Mouse (Mus musculus): ENCODE data around the gene Gm5617. TPM values are rescaled to one million over a fixed set of nuclear protein-coding genes. Genes with fewer than 3 reads are reported as not detected.

Gene Gm5617
- polyA plus RNA-seq, 1 experiment = 120 TPM

DNA sequence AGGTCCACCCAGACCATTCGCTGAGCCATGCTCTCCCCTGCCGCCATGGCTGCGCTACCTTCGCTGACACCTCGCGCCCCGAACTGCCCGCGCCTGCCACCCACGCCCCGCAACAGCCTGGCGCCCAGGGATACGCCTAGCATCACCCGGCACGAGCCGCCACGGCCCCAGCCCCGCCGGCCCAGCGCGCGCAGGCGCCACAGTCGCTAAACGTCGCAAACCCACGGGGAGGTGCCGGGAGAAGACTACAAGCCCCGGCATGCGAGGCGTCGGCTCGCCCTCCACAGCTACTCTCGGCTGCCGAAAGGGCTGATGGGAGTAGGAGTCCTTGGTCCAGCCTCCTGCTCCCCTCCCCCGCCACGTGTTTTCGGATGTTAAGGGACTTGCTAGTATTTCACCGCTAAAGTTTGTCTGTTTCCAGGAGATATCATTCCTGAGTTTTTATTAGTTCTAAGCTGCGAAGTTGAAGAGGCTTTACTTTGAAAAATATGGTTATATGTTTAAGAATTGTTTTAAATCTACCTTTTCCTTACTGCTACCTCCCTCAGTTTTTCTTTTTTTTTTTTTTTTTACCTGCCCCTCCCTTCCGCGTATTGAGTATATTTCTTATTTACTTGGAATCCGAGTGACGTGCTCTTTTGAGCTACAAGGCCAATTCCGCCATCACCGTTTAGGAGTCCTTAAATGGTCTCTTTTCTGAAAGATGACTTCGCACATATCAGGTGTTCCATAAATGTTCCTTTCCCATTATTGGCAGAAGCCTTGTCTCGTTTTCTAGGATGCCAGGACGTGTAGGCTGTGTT is 14.6 kb upstream of the Gm5617 start, which contains the start of gene Rexo2:
Gene Rexo2, minus strand, starts transcription at position 213 of the 803 bp plus-strand sequence.
- TF ChIP-seq GATA1 (IDR thresholded peaks at IDR 0.05; ENCODE audit: low read length) = no peak

DNA sequence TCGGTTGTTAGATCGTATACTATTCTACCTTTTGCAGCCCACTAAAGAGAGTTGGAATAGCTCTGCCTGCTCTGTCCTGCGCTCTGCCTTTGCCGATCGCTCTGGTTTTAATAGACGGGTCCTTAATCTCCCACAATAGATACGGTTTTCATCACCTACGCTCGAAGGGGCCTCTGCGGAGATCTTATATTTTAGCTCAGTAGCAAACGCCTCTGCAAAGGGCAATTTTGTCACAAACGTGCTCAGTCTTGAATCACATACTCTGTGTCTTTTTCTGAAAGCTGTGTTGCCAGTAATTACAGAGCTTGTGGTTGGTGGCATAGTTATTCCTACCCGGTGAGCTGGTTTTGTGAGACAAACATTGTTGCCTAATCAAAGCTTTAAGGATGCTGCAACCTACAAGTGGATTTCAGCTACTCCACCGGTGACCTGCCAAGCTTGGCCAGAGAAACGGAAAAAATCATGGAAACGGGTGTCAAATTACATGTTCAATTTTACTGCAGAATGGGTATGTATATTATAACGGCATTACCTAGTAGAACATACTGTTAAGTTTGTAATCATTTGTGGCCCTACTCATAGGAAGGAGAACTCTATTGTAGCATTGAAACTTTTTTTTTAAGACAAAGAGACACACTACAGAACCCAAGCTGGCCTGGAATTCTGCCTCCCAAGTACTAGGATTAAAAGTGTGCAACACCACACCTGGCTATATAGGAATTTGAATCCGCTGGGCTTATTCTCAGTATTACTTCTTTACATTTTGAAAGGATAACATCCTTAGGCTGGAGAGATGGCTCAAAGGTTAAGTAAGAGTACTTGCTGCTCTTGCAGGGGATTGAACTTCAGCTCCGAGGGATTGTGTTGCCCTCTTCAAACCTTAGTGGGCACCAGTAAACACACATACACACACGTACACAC is 13.8 kb upstream of the Gm5617 start:
- TF ChIP-seq GATA1 (IDR thresholded peaks at IDR 0.05; ENCODE audit: low read length) = no peak

DNA sequence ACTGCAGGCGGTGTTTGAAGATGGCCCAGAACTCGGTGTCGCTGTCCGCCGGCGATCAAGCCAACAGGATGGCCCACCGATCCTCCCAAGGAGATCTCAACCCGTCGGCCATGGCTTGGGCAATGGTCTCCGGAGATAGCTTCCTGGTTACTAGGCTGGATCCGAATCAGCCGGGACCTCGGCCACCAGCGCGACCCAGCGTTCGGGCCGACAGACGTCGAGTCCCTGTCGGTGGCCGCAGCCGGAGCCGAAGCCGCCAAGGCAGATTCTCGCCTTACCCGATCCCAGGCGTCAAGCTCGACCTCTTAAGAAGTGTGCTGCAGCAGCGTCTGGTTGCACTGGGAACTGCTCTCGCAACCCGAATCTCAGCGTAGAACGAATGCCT is 298 bp downstream of the Gm5617 start:
- TF ChIP-seq GATA1 (IDR thresholded peaks at IDR 0.05; ENCODE audit: low read length) = no peak

DNA sequence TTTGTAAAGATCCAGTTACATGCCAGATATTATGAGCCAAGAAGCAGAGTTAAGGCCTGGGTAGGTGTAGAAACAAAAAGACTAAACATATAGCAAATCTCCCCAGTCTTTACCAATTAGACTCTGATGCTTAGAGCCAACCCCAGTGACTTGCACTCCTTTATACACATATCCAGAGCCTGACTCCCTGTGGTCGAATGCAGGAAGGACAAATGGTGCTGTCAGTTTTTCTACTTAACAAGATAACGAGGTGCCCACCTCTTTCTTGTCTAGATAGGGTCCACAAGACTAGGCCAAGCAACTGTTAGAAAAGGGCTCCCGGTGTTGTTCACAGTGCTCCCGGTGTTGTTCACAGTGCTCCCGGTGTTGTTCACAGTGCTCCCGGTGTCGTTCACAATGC is 6.0 kb downstream of the Gm5617 start:
- no peak for TF ChIP-seq GATA1 (IDR thresholded peaks at IDR 0.05; ENCODE audit: low read length)

DNA sequence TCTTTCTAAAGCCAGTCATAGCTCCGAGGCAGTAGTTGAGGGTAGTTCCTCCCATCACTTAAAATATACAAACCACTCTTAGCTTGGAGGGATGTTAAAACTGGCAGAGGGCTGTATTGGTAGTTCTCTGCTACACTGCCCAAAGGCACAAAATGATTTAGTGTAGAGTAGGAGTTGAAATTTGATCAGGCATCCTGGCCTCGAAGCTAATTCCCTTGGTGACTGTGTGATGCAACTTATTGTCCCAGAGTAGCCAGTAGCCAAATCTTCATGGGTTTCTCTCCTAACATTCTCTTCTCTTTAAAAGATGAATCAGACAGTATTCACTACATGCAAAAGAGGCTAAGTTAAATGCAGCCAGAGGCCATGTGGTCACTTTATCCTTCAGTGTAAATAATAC is 7.8 kb downstream of the Gm5617 start:
- no peak for TF ChIP-seq GATA1 (IDR thresholded peaks at IDR 0.05; ENCODE audit: low read length)

DNA sequence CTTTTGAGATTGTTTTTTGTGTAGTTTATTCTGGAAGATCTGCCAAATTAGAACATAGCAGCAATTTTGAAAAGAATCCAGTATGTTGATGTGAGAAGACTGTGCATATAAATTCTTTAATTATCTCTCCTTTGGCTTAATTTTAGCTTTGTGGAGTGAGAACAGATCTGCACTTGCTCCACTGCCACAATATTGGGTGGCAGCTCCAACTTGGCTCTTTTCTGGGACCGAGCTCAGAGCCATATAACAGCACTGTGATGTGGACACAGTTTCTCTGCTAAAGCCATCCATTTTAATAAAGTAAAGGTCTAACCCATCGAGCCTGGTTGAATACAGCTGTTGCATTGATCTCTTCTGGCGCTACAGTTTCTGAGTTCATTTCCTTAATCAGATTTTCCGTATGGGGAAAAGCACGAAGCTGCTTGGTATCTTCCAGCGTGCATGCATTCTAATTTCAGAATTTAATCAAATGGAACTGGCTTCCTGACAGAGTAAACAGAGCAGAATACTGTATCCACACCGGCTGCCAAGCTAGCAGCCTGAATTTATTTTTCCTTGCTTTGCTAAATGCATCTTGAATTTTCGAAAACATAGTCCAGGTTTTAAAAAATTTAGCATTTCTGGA is 9.6 kb downstream of the Gm5617 start:
- TF ChIP-seq GATA1 (IDR thresholded peaks at IDR 0.05; ENCODE audit: low read length) = no peak

DNA sequence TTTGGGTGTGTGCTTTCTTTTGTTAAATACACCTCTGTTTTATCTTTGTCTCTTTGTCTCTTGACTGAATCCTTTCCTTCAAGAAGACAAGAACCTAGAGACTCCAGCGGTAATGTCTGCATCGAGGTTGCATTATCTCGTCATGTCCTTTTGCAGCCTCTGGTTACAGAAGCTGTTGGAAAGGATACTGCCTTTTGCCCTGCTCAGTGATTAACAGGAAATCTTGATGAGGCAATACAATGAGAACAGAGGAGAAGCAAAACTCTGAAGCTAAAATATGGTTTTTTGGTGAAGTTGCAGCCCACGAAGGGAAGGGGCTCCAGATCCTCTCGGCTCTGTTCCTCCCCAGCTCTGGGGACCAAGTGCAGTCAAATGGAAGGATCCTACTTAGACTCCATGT is 14.9 kb downstream of the Gm5617 start:
- no peak for TF ChIP-seq GATA1 (IDR thresholded peaks at IDR 0.05; ENCODE audit: low read length)

DNA sequence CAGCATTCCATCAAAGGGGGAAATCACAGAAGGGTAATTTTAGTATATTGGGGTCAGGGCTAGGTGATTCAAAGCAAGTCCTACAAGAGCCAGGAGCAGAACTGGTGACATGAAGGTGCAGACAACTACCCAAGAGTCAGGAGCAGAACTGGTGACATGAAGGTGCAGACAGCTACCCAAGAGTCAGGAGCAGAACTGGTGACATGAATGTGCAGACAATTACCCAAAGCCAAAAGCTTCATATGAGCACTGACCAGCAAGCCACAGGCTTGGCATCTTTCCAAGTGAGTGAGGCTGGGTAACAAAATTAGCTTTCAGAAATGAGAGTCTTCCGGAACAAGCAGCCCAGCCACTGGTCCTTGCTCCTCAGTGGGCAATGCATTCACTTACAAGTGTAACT is 20.1 kb downstream of the Gm5617 start:
- no peak for TF ChIP-seq GATA1 (IDR thresholded peaks at IDR 0.05; ENCODE audit: low read length)

DNA sequence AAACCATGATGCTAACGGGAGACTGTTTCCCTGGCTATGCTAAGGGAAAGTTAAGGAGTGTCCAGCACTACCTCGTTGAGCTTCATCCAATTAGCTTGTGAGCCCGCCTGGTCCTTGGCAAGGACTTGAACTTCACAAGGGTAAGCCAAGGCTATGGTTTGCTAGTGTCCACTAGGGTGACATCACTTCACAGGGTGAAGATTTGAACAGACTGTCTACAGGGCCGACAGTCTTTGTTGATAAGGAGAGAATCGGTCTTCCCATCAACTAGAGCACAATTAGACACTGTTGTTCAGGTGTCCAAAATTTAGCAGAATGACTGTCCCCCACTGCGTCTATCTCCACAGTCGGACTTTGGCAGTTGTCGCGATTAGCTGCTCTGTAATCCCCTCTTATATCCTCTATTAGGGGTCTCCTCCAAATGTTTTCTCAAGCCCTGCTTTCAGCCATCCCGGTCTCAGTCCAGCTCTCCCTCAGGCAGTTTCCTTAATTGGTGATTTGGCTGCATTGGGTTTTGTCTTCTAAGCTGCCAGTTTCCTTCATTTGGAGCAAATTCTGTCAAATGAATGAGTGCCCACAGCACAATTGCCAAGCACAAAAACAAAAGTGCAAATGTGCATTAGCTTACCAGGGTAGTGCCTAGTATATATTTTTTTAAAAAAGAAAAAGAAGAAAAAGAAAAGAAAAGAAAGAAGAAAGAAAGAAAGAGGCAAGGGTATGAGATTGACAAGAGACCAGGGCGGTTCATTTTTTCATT is 21.6 kb downstream of the Gm5617 start:
- TF ChIP-seq GATA1 (IDR thresholded peaks at IDR 0.05; ENCODE audit: low read length) = no peak

DNA sequence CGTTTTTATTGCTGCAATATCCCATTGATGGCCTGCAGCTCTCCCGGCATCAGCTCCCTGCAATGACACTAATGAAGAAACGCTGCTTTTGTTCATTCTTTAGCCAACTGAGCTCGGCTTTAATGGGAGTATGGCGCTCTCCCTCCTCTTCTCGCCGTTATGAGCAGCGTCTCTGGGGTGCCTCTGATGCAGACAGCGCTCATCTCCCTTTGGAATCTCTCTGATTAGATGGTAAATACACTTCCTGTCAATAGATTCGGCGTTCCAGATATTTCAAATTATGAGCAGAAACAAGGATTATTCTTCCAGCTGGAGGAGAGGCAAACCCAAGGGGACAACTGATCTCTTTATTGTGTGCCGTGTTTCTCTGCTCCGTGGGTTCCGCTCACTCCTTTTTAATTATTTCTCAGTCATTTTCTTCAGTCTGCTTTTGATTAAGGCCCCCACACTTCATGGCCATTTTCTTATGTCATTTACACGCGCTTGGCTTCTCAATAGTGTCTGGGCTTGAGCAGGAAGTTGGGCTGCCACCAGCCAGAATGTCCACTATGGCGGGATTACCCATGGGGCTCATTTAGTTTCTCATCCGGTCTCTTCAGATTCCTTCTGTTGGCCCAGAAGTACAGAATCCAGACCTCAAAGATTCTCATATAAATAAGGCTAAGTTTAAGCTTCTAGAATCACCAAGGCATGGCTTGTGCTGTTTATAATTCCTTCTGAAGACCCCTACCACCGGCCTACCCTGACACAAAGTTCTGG is 22.3 kb downstream of the Gm5617 start:
- TF ChIP-seq GATA1 (IDR thresholded peaks at IDR 0.05; ENCODE audit: low read length) = no peak

DNA sequence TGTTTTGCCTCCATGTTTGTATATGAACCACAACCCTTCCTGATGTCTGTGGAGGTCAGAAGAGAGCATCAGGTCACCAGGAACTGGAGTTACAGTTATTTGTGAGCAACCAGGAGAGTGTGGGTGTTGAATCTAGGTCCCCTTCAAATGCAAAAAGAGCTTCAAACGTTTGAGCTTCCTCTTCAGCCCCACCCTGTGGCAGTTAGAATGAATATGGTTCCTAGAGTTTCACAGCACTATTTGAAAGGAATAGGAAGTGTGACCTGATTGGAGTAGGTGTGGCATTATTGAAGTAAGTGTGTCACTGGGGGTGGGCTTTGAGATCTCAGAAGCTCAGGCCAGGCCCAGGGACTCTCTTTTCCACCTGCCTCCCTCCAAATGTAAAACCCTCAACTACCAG is 30.3 kb downstream of the Gm5617 start:
- TF ChIP-seq GATA1 (IDR thresholded peaks at IDR 0.05; ENCODE audit: low read length) = no peak

DNA sequence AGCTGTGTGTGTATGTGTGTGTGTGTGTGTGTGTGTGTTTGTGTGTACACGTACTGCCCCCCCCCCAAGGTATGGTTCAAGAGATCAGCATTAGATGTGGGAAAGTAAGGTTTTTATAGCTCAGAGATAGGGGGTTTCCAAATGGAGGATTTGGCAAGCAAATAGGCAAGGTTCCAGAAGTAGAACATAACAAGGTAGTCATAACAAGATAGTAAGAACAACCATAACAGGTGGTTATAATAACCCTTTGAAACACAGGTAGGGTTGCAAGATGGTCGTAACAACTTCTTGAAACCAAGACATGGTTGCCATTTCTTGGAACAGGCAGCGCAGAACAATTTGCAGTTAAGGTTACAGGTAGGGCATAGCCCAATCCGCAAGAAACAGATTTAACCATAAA is 31.3 kb downstream of the Gm5617 start:
- no peak for TF ChIP-seq GATA1 (IDR thresholded peaks at IDR 0.05; ENCODE audit: low read length)

DNA sequence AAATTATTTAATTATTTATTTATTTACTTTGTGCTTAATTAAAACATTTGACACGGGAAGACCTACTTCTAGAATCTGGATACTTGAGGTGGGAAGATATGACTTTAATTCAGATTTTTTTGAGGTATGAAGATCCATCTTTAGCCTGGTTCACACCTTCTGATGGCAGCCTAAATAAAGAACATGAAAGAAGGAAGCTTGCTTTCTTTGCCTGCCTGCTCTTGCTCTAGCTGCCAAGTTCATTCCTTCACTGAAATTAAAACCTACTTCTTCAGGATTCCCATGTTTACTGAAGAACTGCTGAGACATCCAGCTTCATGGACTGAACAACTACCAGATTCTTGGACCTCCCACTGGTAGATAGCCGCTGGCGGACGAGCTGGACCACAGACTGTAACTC is 36.1 kb downstream of the Gm5617 start:
- no peak for TF ChIP-seq GATA1 (IDR thresholded peaks at IDR 0.05; ENCODE audit: low read length)

DNA sequence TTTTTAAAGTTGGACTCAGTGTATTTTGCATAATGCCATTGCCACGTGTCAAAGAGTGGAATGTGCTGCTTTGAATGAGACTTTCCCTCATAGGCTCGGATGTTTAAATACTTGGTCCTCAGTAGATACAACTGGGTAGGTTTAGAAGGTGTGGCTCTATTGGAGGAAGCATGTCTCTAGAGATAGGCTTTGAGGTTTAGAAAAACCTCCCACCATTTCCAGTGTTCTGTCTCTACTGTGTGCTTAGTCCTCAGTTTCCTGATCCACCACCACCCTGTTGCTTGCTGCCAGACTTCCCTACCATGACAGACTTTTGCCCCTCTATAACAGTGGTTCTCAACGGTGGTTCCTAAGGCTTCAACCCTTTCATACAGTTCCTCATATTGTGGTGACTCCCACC is 37.0 kb downstream of the Gm5617 start:
- TF ChIP-seq GATA1 (IDR thresholded peaks at IDR 0.05; ENCODE audit: low read length) = no peak

DNA sequence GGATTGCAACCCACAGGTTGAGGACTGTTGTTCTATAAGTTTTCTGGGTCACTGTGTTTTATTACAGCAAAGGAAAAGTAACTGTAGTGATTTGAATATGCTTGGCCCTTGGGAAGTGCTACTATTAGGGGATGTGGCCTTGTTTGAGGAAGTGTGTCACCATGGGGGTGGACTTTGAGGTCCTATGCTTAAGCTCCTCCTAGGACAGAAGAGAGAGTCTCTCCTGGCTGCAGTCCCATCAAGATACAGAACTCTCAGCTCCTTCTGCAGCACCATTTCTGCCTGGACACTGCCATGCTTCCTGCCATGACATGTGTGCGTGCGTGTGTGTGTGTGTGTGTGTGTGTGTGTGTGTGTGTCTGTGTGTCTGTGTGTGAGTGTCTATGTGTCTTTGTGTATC is 37.5 kb downstream of the Gm5617 start:
- no peak for TF ChIP-seq GATA1 (IDR thresholded peaks at IDR 0.05; ENCODE audit: low read length)
